Mouse (Mus musculus): ENCODE measurements around the gene 2010111I01Rik. TPM values are rescaled to one million over a fixed set of nuclear protein-coding genes. Genes with fewer than 3 reads are reported as not detected.

2010111I01Rik gene
- total and polyA plus RNA-seq, 2 experiments = 40.8 to 78.1 TPM

DNA sequence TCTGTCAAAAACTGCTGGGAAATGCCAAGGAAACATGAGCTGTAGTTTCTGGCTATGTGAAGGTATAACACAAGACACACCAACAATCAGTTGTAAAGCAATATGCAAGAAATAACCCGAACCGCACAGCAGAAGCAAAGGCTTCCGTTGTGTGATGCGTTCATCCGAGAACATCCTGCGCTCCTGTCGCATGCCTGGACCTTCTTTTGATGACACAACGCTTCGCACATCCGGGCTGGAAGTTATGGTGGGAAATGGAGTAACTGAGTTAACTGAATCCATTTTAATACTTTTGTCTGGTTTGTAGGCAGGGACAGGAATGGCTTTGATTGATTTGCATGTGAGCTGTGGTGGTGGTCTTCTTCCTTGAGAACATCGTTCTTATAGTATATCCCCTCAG lies 282.9 kb downstream of the 2010111I01Rik start:
- no peak overlapping the region for H3K9ac ChIP-seq (ENCODE audit: low read depth, low read length)
- no peak overlapping the region for H3K4me3 ChIP-seq (ENCODE audit: insufficient read depth, low read depth, low read length)
- no peaks in the 10 kb centered on the region for H3K27me3 ChIP-seq (ENCODE audit: control insufficient read depth, insufficient read depth, low read length)
- peaks cover 26% of the 10 kb centered on the region for H3K4me1 ChIP-seq (ENCODE audit: control insufficient read depth, insufficient read depth, low read length)
- TF ChIP-seq CTCF (IDR thresholded peaks at IDR 0.05; ENCODE audit: low read depth, low read length) (no peak), POLR2A (IDR thresholded peaks at IDR 0.05; ENCODE audit: extremely low read depth, insufficient read depth, low read length) (no peak)
- no peak overlapping the region for H3K27ac ChIP-seq (replicated peaks; ENCODE audit: insufficient read depth, low read depth, low read length)
- DNase-seq (ENCODE audit: extremely low read depth, low read depth, low spot score) = no peak
- WGBS = 89% methylated on average over 11 of the region's 11 CpGs
- peaks cover 15% of the 10 kb centered on the region for H3K36me3 ChIP-seq (ENCODE audit: control insufficient read depth, insufficient read depth, low read length)
- H3K79me2 ChIP-seq (ENCODE audit: control insufficient read depth, insufficient read depth, low read length) = peaks cover 46% of the 10 kb centered on the region

DNA sequence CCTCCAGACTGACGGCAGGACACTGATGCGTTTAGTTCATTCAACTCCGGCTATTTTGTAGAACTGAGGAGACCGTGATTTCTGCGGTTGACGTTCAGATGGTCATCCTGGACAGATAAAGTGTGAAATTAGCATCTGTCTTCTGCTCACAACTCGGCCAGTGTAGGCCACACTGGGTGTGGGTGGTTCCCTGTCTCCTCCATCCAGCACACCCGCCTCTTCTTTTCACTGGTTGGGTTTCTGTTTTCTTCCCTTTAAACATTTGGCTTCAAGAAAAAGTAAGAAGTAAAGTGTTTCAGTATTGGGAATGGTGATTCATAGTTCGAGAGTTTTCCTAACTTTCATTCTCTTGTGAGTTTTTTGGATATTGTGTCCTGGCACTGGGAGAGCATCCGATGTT lies 283.6 kb downstream of the 2010111I01Rik start:
- Histone ChIP-seq H3K4me3 (ENCODE audit: insufficient read depth, low read depth, low read length) (no peak overlapping the region), H3K4me1 (ENCODE audit: control insufficient read depth, insufficient read depth, low read length) (peaks cover 30% of the 10 kb centered on the region), H3K27me3 (ENCODE audit: control insufficient read depth, insufficient read depth, low read length) (no peaks in the 10 kb centered on the region), H3K9ac (ENCODE audit: low read depth, low read length) (no peak overlapping the region), H3K36me3 (ENCODE audit: control insufficient read depth, insufficient read depth, low read length) (peaks cover 13% of the 10 kb centered on the region), H3K27ac (replicated peaks; ENCODE audit: insufficient read depth, low read depth, low read length) (no peak overlapping the region), H3K79me2 (ENCODE audit: control insufficient read depth, insufficient read depth, low read length) (peaks cover 44% of the 10 kb centered on the region)
- TF ChIP-seq POLR2A (IDR thresholded peaks at IDR 0.05; ENCODE audit: extremely low read depth, insufficient read depth, low read length) (no peak), CTCF (IDR thresholded peaks at IDR 0.05; ENCODE audit: low read depth, low read length) (no peak)
- DNase-seq (ENCODE audit: extremely low read depth, low read depth, low spot score) = no peak
- 84% methylated on average over 10 of the region's 10 CpGs for WGBS

DNA sequence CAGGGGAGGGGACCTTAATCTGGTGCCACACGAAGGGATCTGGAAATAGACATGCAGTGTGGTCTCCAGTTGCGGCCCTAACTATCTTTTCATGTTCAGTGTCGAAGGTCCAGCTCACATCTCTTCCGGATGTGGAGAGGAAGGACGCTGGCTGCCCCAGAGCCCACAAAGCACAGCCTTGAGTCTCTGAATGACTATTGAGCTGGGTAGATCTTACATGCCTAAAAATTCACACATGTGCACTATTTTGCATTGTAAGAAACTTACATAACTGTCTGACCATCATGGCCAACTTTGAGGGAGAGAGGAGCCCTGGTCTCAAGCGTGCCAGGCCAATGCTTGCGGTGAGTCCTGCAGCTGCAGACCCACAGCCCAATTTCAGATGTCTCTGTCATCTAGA lies 284.5 kb downstream of the 2010111I01Rik start:
- Histone ChIP-seq H3K36me3 (ENCODE audit: control insufficient read depth, insufficient read depth, low read length) (peaks cover 14% of the 10 kb centered on the region), H3K9ac (ENCODE audit: low read depth, low read length) (no peak overlapping the region), H3K79me2 (ENCODE audit: control insufficient read depth, insufficient read depth, low read length) (peaks cover 44% of the 10 kb centered on the region), H3K4me3 (ENCODE audit: insufficient read depth, low read depth, low read length) (no peak overlapping the region), H3K27me3 (ENCODE audit: control insufficient read depth, insufficient read depth, low read length) (no peaks in the 10 kb centered on the region), H3K4me1 (ENCODE audit: control insufficient read depth, insufficient read depth, low read length) (peaks cover 33% of the 10 kb centered on the region), H3K27ac (replicated peaks; ENCODE audit: insufficient read depth, low read depth, low read length) (peak overlapping the region; percentile 60)
- no peak for TF ChIP-seq CTCF (IDR thresholded peaks at IDR 0.05; ENCODE audit: low read depth, low read length)
- TF ChIP-seq POLR2A (IDR thresholded peaks at IDR 0.05; ENCODE audit: extremely low read depth, insufficient read depth, low read length) = no peak
- WGBS = 67% methylated on average over 7 of the region's 7 CpGs
- no peak for DNase-seq (ENCODE audit: extremely low read depth, low read depth, low spot score)

DNA sequence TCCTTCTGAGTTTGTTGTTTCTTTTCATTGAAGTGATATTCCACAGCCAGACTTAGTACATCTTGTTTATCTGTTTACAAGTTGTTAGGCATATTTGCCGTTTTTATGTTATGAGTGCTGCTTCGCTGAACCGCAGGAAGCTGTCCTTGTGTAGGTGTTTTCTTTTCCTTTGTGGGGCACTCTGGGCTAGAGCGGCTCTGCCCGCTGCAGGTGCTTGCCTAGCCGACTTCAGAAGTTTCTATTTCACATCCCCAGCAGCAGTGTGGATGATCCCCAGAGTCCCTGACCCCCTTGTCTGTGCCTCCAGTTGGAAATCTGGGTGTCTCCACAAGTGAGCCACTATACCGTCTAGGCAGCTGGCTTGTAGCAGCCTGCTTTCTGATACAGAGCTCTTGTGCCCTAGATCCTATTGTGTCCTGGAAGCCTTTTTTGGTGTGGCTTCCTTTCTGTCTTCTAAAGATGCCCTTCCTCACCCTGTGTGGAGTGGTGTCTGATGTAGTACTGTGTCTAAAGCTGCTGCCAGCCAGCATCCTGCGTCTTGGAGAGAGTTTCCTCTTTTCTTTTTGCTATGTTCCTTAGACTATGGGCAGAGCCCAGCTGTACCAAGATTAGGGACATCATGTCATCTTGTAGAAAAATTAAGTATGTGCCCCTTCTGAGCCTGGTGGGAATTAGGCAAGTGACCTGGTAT lies 285.2 kb downstream of the 2010111I01Rik start:
- WGBS = 62% methylated on average over 8 of the region's 8 CpGs
- peaks cover 36% of the 10 kb centered on the region for H3K4me1 ChIP-seq (ENCODE audit: control insufficient read depth, insufficient read depth, low read length)
- TF ChIP-seq CTCF (IDR thresholded peaks at IDR 0.05; ENCODE audit: low read depth, low read length) (no peak), POLR2A (IDR thresholded peaks at IDR 0.05; ENCODE audit: extremely low read depth, insufficient read depth, low read length) (no peak)
- no peak overlapping the region for H3K4me3 ChIP-seq (ENCODE audit: insufficient read depth, low read depth, low read length)
- peaks cover 43% of the 10 kb centered on the region for H3K79me2 ChIP-seq (ENCODE audit: control insufficient read depth, insufficient read depth, low read length)
- no peaks in the 10 kb centered on the region for H3K27me3 ChIP-seq (ENCODE audit: control insufficient read depth, insufficient read depth, low read length)
- no peak overlapping the region for H3K9ac ChIP-seq (ENCODE audit: low read depth, low read length)
- DNase-seq (ENCODE audit: extremely low read depth, low read depth, low spot score) = no peak
- peaks cover 12% of the 10 kb centered on the region for H3K36me3 ChIP-seq (ENCODE audit: control insufficient read depth, insufficient read depth, low read length)
- peak overlapping the region; percentile 39 for H3K27ac ChIP-seq (replicated peaks; ENCODE audit: insufficient read depth, low read depth, low read length)

DNA sequence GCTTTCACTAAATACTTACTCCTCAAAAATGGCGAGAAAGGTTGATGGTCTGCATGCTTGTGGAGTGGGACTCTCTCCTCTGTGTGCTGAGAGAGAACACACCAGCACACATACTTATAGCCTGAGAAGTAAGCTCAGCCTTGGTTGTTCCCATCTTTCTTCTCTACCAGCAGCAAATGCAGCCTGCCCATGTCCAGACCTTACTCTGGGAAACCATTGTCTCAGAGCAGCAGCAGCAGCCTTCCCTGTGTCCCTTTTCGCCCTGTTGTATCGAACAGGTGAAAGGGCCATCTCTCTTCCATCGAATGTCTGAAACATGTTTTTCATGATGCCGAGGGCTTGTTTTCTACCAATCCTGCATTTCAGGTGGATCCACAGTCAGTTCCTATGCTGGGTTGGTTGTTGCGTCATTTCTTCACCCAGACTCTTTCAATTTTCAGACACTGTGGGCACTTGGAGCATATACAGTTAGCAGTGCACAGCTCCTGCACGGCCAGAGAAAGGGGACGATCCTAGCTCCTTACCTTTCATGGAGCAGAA lies 285.8 kb downstream of the 2010111I01Rik start:
- peaks cover 40% of the 10 kb centered on the region for H3K4me1 ChIP-seq (ENCODE audit: control insufficient read depth, insufficient read depth, low read length)
- no peaks in the 10 kb centered on the region for H3K27me3 ChIP-seq (ENCODE audit: control insufficient read depth, insufficient read depth, low read length)
- no peak for TF ChIP-seq CTCF (IDR thresholded peaks at IDR 0.05; ENCODE audit: low read depth, low read length)
- TF ChIP-seq POLR2A (IDR thresholded peaks at IDR 0.05; ENCODE audit: extremely low read depth, insufficient read depth, low read length) = no peak
- no peak overlapping the region for H3K4me3 ChIP-seq (ENCODE audit: insufficient read depth, low read depth, low read length)
- H3K27ac ChIP-seq (replicated peaks; ENCODE audit: insufficient read depth, low read depth, low read length) = no peak overlapping the region
- peaks cover 40% of the 10 kb centered on the region for H3K79me2 ChIP-seq (ENCODE audit: control insufficient read depth, insufficient read depth, low read length)
- H3K36me3 ChIP-seq (ENCODE audit: control insufficient read depth, insufficient read depth, low read length) = peaks cover 12% of the 10 kb centered on the region
- 87% methylated on average over 8 of the region's 8 CpGs for WGBS
- H3K9ac ChIP-seq (ENCODE audit: low read depth, low read length) = no peak overlapping the region
- no peak for DNase-seq (ENCODE audit: extremely low read depth, low read depth, low spot score)
